Mouse (Mus musculus): ENCODE measurements at regions not wholly inside any gene's neighbourhood (a gene's known extent, or its start where the extent isn't known, plus 50 kb on each side); places are given as distances from the start of the nearest gene placed in this dataset.
A peak's percentile ranks its signal among the peaks of the same experiment; 100 is the strongest.

GRCm38 (mm10) chr7:40698309-40698708, 199.8 kb upstream of the Vstm2b start:
- WGBS, result 52% methylated on average over 3 of the region's 3 CpGs
- no peaks in the 10 kb centered on the region for H3K4me1 ChIP-seq (ENCODE audit: insufficient read depth)
- DNase-seq (no peak), ATAC-seq (ENCODE audit: insufficient read depth) (no peak)
- H3K27ac ChIP-seq (ENCODE audit: low read depth), result no peak overlapping the region
- no peak for TF ChIP-seq CTCF (IDR thresholded peaks at IDR 0.05; ENCODE audit: low read depth)
- H3K4me2 ChIP-seq, result no peak overlapping the region
- H3K9me3 ChIP-seq (ENCODE audit: low read depth, low read length), result no peaks in the 10 kb centered on the region
- no peak overlapping the region for H3K9ac ChIP-seq
- H3K27me3 ChIP-seq (ENCODE audit: insufficient read depth, low read length), result no peaks in the 10 kb centered on the region
- H3K4me3 ChIP-seq (ENCODE audit: low read depth, low read length), result no peak overlapping the region
- no peaks in the 10 kb centered on the region for H3K36me3 ChIP-seq (ENCODE audit: insufficient read depth)

- no peaks in the 10 kb centered on the region for H3K9me3 ChIP-seq (ENCODE audit: low read depth, low read length)
- no peak overlapping the region for H3K4me3 ChIP-seq (ENCODE audit: low read depth, low read length)
- H3K36me3 ChIP-seq (ENCODE audit: insufficient read depth), result no peaks in the 10 kb centered on the region
- ATAC-seq (ENCODE audit: insufficient read depth), result no peak
- DNase-seq, result no peak
- no peak overlapping the region for H3K9ac ChIP-seq
- no peaks in the 10 kb centered on the region for H3K27me3 ChIP-seq (ENCODE audit: insufficient read depth, low read length)
- no peak overlapping the region for H3K4me2 ChIP-seq
- no peak for TF ChIP-seq CTCF (IDR thresholded peaks at IDR 0.05; ENCODE audit: low read depth)
- 77% methylated on average over 1 of the region's 1 CpGs for WGBS
- H3K27ac ChIP-seq (ENCODE audit: low read depth), result no peak overlapping the region
- no peaks in the 10 kb centered on the region for H3K4me1 ChIP-seq (ENCODE audit: insufficient read depth)
Measured at GRCm38 (mm10) chr7:40699633-40700032, 198.5 kb upstream of the Vstm2b start.

- no peak for DNase-seq
- no peak for ATAC-seq (ENCODE audit: insufficient read depth)
- no peak overlapping the region for H3K9ac ChIP-seq
- H3K27me3 ChIP-seq (ENCODE audit: insufficient read depth, low read length), result no peaks in the 10 kb centered on the region
- no peaks in the 10 kb centered on the region for H3K9me3 ChIP-seq (ENCODE audit: low read depth, low read length)
- H3K4me3 ChIP-seq (ENCODE audit: low read depth, low read length), result no peak overlapping the region
- WGBS, result 82% methylated on average over 5 of the region's 5 CpGs
- no peak overlapping the region for H3K27ac ChIP-seq (ENCODE audit: low read depth)
- no peaks in the 10 kb centered on the region for H3K36me3 ChIP-seq (ENCODE audit: insufficient read depth)
- H3K4me1 ChIP-seq (ENCODE audit: insufficient read depth), result no peaks in the 10 kb centered on the region
- H3K4me2 ChIP-seq, result no peak overlapping the region
- TF ChIP-seq CTCF (IDR thresholded peaks at IDR 0.05; ENCODE audit: low read depth), result no peak
Measured at GRCm38 (mm10) chr7:40700656-40701055, 197.5 kb upstream of the Vstm2b start.

GRCm38 (mm10) chr7:40702191-40703045, 195.7 kb upstream of the Vstm2b start:
- H3K4me2 ChIP-seq, result no peak overlapping the region
- no peak overlapping the region for H3K9ac ChIP-seq
- no peak overlapping the region for H3K27ac ChIP-seq (ENCODE audit: low read depth)
- no peak overlapping the region for H3K4me3 ChIP-seq (ENCODE audit: low read depth, low read length)
- no peaks in the 10 kb centered on the region for H3K27me3 ChIP-seq (ENCODE audit: insufficient read depth, low read length)
- TF ChIP-seq CTCF (IDR thresholded peaks at IDR 0.05; ENCODE audit: low read depth), result no peak
- H3K4me1 ChIP-seq (ENCODE audit: insufficient read depth), result no peaks in the 10 kb centered on the region
- no peaks in the 10 kb centered on the region for H3K36me3 ChIP-seq (ENCODE audit: insufficient read depth)
- no peaks in the 10 kb centered on the region for H3K9me3 ChIP-seq (ENCODE audit: low read depth, low read length)
- no peak for ATAC-seq (ENCODE audit: insufficient read depth)
- WGBS, result 56% methylated on average over 5 of the region's 5 CpGs
- DNase-seq, result peak; percentile 5

GRCm38 (mm10) chr7:40708231-40708630, 189.9 kb upstream of the Vstm2b start:
- DNase-seq, result no peak
- Histone ChIP-seq H3K27ac (ENCODE audit: low read depth) (no peak overlapping the region), H3K9me3 (ENCODE audit: low read depth, low read length) (no peaks in the 10 kb centered on the region; the same call in 1 of the 2 replicates), H3K27me3 (ENCODE audit: insufficient read depth, low read length) (no peaks in the 10 kb centered on the region), H3K4me2 (no peak overlapping the region), H3K4me1 (ENCODE audit: insufficient read depth) (no peaks in the 10 kb centered on the region), H3K4me3 (ENCODE audit: low read depth, low read length) (no peak overlapping the region), H3K36me3 (ENCODE audit: insufficient read depth) (no peaks in the 10 kb centered on the region), H3K9ac (no peak overlapping the region)
- no peak for TF ChIP-seq CTCF (IDR thresholded peaks at IDR 0.05; ENCODE audit: low read depth)
- ATAC-seq (ENCODE audit: insufficient read depth), result no peak
- 94% methylated on average over 2 of the region's 2 CpGs for WGBS

- no peak overlapping the region for H3K27ac ChIP-seq (ENCODE audit: low read depth)
- H3K4me1 ChIP-seq (ENCODE audit: insufficient read depth), result no peaks in the 10 kb centered on the region
- TF ChIP-seq CTCF (IDR thresholded peaks at IDR 0.05; ENCODE audit: low read depth), result no peak
- 59% methylated on average over 6 of the region's 6 CpGs for WGBS
- no peaks in the 10 kb centered on the region for H3K36me3 ChIP-seq (ENCODE audit: insufficient read depth)
- no peak overlapping the region for H3K4me3 ChIP-seq (ENCODE audit: low read depth, low read length)
- no peak for ATAC-seq (ENCODE audit: insufficient read depth)
- H3K9me3 ChIP-seq (ENCODE audit: low read depth, low read length), result no peaks in the 10 kb centered on the region
- no peak for DNase-seq
- H3K27me3 ChIP-seq (ENCODE audit: insufficient read depth, low read length), result no peaks in the 10 kb centered on the region
- no peak overlapping the region for H3K4me2 ChIP-seq
- no peak overlapping the region for H3K9ac ChIP-seq
Measured at GRCm38 (mm10) chr7:40717991-40718390, 180.1 kb upstream of the Vstm2b start.

GRCm38 (mm10) chr7:40736971-40737468, 161.1 kb upstream of the Vstm2b start:
- H3K27me3 ChIP-seq (ENCODE audit: insufficient read depth, low read length), result no peaks in the 10 kb centered on the region

More at GRCm38 (mm10) chr7:40736971-40737468, 161.1 kb upstream of the Vstm2b start:
- no peak overlapping the region for H3K9ac ChIP-seq
- ATAC-seq (ENCODE audit: insufficient read depth) (no peak), DNase-seq (no peak)
- no peaks in the 10 kb centered on the region for H3K36me3 ChIP-seq (ENCODE audit: insufficient read depth)
- H3K4me2 ChIP-seq, result no peak overlapping the region
- TF ChIP-seq CTCF (IDR thresholded peaks at IDR 0.05; ENCODE audit: low read depth), result no peak
- WGBS, result 51% methylated on average over 6 of the region's 6 CpGs
- no peak overlapping the region for H3K27ac ChIP-seq (ENCODE audit: low read depth)
- H3K9me3 ChIP-seq (ENCODE audit: low read depth, low read length), result no peaks in the 10 kb centered on the region
- no peak overlapping the region for H3K4me3 ChIP-seq (ENCODE audit: low read depth, low read length)
- no peaks in the 10 kb centered on the region for H3K4me1 ChIP-seq (ENCODE audit: insufficient read depth)

Measured in lung, embryonic 14.5 days (tissue).